Mouse (Mus musculus) lung, embryonic 16.5 days (tissue): ENCODE results near the gene Arap1. TPM values are rescaled to one million over a fixed set of nuclear protein-coding genes. Genes with fewer than 3 reads are reported as not detected.

Experiments
- ATAC-seq: fragments of 200-750 bp; cut with Nextera tagmentation; 2 replicates; pipeline ENCODE4 v1.8.0; 2017; ENCODE audit warnings: low read depth, mild to moderate bottlenecking, moderate library complexity
- H3K27ac ChIP-seq: fragments of 300-500 bp; sonication (generic); 2 replicates; pipeline ENCODE4 v1.5.1; 2014; ENCODE audit warnings: mild to moderate bottlenecking, control low read depth, low read length
- H3K27me3 ChIP-seq: fragments of 300-500 bp; sonication (generic); 2 replicates; pipeline ENCODE4 v1.6.1; 2014; ENCODE audit warnings: low read depth, low read length, mixed read lengths; ENCODE audit not compliant: control insufficient read depth, insufficient read depth
- H3K36me3 ChIP-seq: fragments of 300-500 bp; sonication (generic); 2 replicates; pipeline ENCODE4 v1.6.1; 2014; ENCODE audit warnings: low read length; ENCODE audit not compliant: control insufficient read depth, insufficient read depth
- H3K4me1 ChIP-seq: fragments of 300-500 bp; sonication (generic); replicated peaks from 2 replicates; pipeline ENCODE4 v1.6.1; 2014; ENCODE audit warnings: low read length, mixed read lengths; ENCODE audit not compliant: control insufficient read depth, insufficient read depth
- H3K4me2 ChIP-seq: fragments of 300-500 bp; sonication (generic); 2 replicates; pipeline ENCODE4 v1.6.1; 2014; ENCODE audit warnings: low read depth, low read length, control low read depth
- H3K4me3 ChIP-seq: fragments of 300-500 bp; sonication (generic); 2 replicates; pipeline ENCODE4 v1.5.1; 2014; ENCODE audit warnings: mild to moderate bottlenecking, low read length, control low read depth
- H3K9ac ChIP-seq: fragments of 300-500 bp; sonication (generic); 2 replicates; pipeline ENCODE4 v1.6.1; 2014; ENCODE audit warnings: low read length, control low read depth
- H3K9me3 ChIP-seq: fragments of 300-500 bp; sonication (generic); 2 replicates; pipeline ENCODE4 v1.6.1; 2016; ENCODE audit warnings: low read length; ENCODE audit not compliant: control insufficient read depth
- WGBS: fragments of 180-500 bp; shearing (Covaris S2); extraction: QIAGEN DNeasy Blood & Tissue Kit; methylation state at CpG from one replicate; pipeline ENCODE4 v1.1.7; 2014; 5-methylcytosine and 5-hydroxymethylcytosine counted together
- polyA plus RNA-seq: library from polyadenylated mRNA; unstranded; fragments of >200 nt; fragmentation: Nextera tagmentation; extraction: Ambion mirVana; gene quantifications from 2 replicates; pipeline ENCODE4 v1.2.1, GENCODE M21; 2015

Arap1 gene
- polyA plus RNA-seq, 1 experiment from 2014 or later, result 118 TPM

GRCm38 (mm10) chr7:101458278-101458781 is 110.5 kb downstream of the Arap1 start:
- Histone ChIP-seq H3K36me3 (no peaks in the 10 kb centered on the region), H3K4me3 (no peak overlapping the region), H3K9ac (no peak overlapping the region), H3K4me2 (no peak overlapping the region), H3K27ac (no peak overlapping the region), H3K9me3 (no peaks in the 10 kb centered on the region), H3K27me3 (peaks cover 1% of the 10 kb centered on the region), H3K4me1 (peaks cover 18% of the 10 kb centered on the region)
- 60% methylated on average over 4 of the region's 4 CpGs for WGBS
- ATAC-seq, result no peak

- H3K4me1 ChIP-seq, result peaks cover 21% of the 10 kb centered on the region
- H3K9ac ChIP-seq, result no peak overlapping the region
- ATAC-seq, result no peak
- no peaks in the 10 kb centered on the region; the same call in 1 of the 2 replicates for H3K27me3 ChIP-seq
- no peak overlapping the region for H3K4me2 ChIP-seq
- H3K36me3 ChIP-seq, result no peaks in the 10 kb centered on the region
- no peak overlapping the region for H3K27ac ChIP-seq
- H3K9me3 ChIP-seq, result no peaks in the 10 kb centered on the region
- WGBS, result 70% methylated on average over 9 of the region's 9 CpGs
- H3K4me3 ChIP-seq, result no peak overlapping the region
These were observed 111.5 kb downstream of the Arap1 start for GRCm38 (mm10) chr7:101459305-101459813.

- no peak overlapping the region for H3K27ac ChIP-seq
- no peak overlapping the region for H3K9ac ChIP-seq
- no peak overlapping the region for H3K4me2 ChIP-seq
- no peaks in the 10 kb centered on the region for H3K9me3 ChIP-seq
- H3K27me3 ChIP-seq, result no peaks in the 10 kb centered on the region; the same call in 1 of the 2 replicates
- 41% methylated on average over 10 of the region's 10 CpGs for WGBS
- H3K4me1 ChIP-seq, result peaks cover 24% of the 10 kb centered on the region
- no peak overlapping the region for H3K4me3 ChIP-seq
- H3K36me3 ChIP-seq, result no peaks in the 10 kb centered on the region
- ATAC-seq, result no peak
These were observed 112.2 kb downstream of the Arap1 start for GRCm38 (mm10) chr7:101459923-101460607.

GRCm38 (mm10) chr7:101460608-101460957 is 112.7 kb downstream of the Arap1 start:
- no peak overlapping the region for H3K4me2 ChIP-seq
- no peaks in the 10 kb centered on the region; the same call in 1 of the 2 replicates for H3K27me3 ChIP-seq
- H3K4me1 ChIP-seq, result peaks cover 27% of the 10 kb centered on the region
- no peak overlapping the region for H3K4me3 ChIP-seq
- no peaks in the 10 kb centered on the region for H3K36me3 ChIP-seq
- no peaks in the 10 kb centered on the region for H3K9me3 ChIP-seq
- no peak overlapping the region for H3K27ac ChIP-seq
- 29% methylated on average over 10 of the region's 10 CpGs for whole genome bisulfite sequencing
- no peak overlapping the region for H3K9ac ChIP-seq
- ATAC-seq, result peak; percentile 16

- no peak for ATAC-seq
- Histone ChIP-seq H3K9me3 (no peaks in the 10 kb centered on the region), H3K27me3 (no peaks in the 10 kb centered on the region; the same call in 1 of the 2 replicates), H3K4me1 (peaks cover 31% of the 10 kb centered on the region), H3K9ac (no peak overlapping the region), H3K4me2 (no peak overlapping the region), H3K4me3 (no peak overlapping the region), H3K27ac (no peak overlapping the region), H3K36me3 (no peaks in the 10 kb centered on the region)
- WGBS, result 63% methylated on average over 11 of the region's 11 CpGs
These were observed 113.7 kb downstream of the Arap1 start for GRCm38 (mm10) chr7:101461571-101461970.

Other genes with a start within 250 kb of the Arap1 start
- 19.6 and 22.6 TPM in 2 replicates for gene Atg16l2, start 45.8 kb upstream of the Arap1 start, polyA plus RNA-seq
- gene Stard10, start 31.0 kb upstream of the Arap1 start, polyA plus RNA-seq, result 43.0 and 46.5 TPM in 2 replicates
- gene Gm45837, start 62.8 kb downstream of the Arap1 start, polyA plus RNA-seq, result 2.4 and 8.8 TPM in 2 replicates
- gene Pde2a, start 73.6 kb downstream of the Arap1 start, polyA plus RNA-seq, result 14.8 and 22.5 TPM in 2 replicates
- gene Art2b, start 237.5 kb downstream of the Arap1 start, polyA plus RNA-seq, result not detected in 2 replicates